Mouse (Mus musculus) 3134 (cell line): ENCODE data around the gene Zfyve27.

Experiments used
- DNase-seq: peaks from one replicate; pipeline ENCODE4 v3.0.0-alpha.2; 2011; ENCODE audit warnings: low spot score; ENCODE audit not compliant: insufficient read length; ENCODE audit errors: extremely low read depth

The Zfyve27 gene

DNA sequence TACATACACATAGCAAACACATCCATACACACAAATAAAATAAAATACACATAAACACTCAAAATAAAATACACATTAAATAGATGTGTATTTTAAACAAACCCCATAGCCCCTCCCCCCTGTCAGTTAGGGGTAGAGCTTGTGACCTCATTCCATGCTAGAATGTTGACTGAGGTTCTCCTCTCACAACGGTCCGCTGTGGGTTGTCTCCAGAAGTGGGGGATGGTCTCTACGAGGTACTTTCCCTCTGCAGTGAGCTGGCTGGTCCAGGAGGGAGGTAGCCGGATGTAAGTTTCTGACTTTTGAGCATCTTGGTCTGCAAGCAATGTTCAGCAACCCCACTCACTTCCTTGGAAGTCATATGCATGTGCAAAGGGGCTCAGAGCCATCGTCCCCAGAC, at the start of gene Zfyve27:
Zfyve27 (plus strand) TSS at position 188 of the 400 bp plus-strand sequence.
- no peak for DNase-seq

- DNase-seq: no peak
Observed at GRCm38 (mm10) chr19:42115783-42116335, 47.9 kb upstream of the Zfyve27 start.

- no peak for DNase-seq
Observed at GRCm38 (mm10) chr19:42118142-42118541, 45.6 kb upstream of the Zfyve27 start.

DNA sequence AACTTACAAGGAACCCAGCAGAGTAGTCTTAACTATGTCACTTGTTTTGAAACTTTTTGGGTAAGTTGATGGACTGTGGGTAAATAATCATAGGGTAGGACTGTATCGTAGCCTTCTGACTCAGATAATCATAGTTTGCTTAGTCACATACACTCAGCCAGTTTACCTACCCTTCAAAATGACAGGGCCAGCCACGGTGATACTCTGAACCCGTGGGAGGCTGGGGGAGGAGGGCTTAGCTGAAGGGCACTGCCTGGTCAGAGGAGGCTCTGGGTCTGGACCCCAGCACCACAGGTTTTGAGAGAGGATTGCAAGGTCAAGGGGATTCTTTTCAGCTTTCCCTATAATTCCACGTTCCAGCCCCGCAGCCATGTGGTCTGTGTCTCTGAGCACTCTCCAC, 45.2 kb upstream of the Zfyve27 start:
- no peak for DNase-seq

GRCm38 (mm10) chr19:42120451-42120850, 43.3 kb upstream of the Zfyve27 start:
- no peak for DNase-seq

GRCm38 (mm10) chr19:42124684-42125083, 39.1 kb upstream of the Zfyve27 start:
- DNase-seq: no peak

DNA sequence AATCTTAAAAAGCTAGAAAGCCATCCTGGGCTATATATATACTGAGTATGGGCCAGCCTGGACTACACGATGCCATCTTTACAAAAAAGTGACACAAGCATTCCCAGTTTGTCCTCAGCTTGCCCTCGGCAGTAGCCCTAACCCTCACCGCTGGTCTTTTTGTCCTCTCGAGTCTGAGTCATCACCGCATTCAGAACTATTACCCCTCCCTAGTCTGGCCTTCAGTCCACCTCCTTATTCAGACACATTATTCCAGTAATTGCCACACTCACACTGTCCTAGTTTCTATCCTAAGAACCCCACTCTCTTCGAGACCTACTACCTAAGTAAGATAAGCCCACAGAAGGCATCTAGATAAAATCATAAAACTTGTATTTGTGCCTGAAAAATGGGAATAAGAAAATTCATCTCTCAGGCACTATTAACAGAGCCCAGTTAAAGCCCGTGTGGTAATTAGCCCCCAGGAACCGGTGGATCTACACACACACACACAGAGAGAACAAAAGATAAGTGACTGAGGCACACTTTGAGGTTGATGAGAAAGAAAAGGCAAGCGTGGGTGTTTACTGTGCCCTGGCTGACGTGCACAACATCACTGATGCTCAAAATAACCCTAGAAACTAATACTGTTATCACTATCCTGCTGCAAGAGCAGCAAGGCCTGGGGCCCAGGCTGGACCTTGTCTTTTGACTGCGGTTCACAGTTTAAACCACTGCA, 38.1 kb upstream of the Zfyve27 start:
- DNase-seq: no peak

DNA sequence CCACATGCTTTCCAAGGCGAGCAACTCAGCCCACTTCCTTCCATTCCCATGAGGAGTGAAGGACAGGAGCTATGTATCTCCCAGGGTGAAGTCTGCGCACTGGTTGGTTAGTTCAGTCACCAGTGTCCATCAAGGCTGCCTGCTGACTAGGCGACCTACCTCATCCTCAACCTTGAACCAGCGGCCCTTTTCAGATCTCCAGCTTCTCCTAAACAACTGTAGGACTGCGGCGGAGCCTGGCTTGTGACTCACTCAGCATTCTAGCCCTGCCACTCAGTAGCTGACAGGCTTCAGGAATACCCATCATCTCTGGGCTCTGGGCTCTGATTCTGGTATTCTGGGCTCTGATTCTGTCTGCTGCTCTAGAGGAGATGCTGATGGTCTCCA, 37.5 kb upstream of the Zfyve27 start:
- DNase-seq: peak; percentile 47

DNA sequence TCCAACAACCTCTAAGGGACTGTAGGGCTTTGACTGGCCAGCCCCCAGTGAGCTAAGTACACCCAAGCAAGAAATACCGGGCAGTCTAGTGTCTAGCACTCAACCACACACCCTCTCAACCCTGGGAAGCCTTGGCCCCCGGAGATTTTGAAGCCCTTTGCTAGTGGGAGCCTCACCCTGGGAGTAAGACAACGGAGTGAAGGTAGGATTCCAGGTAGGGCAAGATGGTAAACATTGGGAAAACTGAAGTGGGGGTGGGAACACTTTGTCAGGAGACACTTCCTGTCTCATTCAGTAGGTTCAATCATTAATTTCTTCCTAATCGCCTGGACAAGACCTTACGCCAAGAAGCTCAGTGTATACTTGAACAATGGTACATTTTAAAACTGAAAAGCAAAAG, 36.7 kb upstream of the Zfyve27 start:
- DNase-seq: no peak

DNA sequence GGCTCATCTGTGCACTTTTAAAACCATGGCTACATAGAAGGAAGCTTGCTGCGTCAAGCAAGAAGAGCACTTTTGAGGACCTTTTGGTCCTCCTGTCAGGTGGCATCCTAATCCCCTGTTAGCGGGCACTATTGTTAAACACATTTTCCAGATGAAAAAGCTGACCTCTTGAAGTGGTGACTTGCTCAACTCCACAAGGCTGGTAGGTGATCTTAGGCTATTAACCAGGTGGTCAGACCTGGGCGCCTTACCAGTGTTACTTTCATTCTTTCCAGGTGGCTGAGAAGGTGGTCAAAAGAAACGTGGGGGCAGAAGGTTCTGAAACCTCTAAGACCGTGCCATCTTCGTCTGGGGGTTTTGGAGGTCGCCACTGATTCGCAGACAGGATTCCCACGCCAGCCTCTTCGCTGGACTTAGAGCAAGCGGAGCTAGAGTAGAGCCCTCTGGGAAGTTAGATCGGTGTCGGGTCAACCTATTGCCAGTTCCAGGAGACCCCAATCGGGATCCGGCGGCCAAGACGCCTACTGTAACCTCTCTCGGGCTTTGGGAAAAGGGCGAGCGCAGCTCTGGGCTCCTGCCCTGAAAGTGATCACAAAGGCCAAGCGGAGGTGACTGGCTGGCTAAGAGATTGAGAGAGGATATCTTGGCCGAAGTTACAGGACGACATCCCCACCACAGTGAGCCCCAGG, 35.6 kb upstream of the Zfyve27 start:
- DNase-seq: no peak

- DNase-seq: peak; percentile 100
Observed at GRCm38 (mm10) chr19:42128787-42129508, 34.8 kb upstream of the Zfyve27 start, which contains the start of gene Avpi1. Avpi1 (minus strand) TSS chr19:42129059.

DNA sequence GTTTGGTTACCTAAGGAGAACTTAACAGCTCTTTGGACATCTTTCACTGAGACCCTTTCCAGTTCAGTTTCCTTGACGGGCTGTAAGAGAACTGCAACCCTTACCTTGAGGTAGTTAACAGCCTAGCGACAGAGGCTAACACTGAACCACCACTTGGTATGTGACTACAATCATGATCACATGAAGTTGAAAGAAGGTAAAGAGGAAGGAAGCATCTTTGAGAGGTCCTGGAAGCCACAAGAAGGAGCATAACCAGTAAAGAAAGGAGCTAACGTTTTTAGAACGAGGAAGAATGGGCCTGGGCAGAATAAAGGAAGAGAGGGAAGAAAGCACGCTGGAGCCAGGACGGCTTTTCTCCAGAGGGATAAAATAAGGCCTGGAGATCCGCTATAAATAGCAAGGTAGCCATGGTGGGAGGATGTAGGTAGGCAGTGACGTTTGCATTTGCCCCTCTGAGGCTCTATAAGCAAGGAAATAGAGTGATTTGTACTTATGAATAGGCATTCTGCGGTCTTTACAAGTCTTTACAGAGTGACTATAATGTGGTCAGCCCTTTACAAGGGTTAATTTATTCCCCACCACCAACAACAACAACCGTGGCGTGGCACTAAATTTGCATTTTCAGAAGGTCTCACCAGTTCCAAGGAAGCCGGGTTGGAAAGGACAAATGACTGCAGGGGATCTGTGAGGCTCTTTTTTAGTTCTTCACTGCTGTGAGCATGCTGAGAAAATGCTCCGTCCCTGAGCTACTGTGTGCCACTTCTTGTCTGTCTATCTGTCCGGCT, 34.0 kb upstream of the Zfyve27 start:
- DNase-seq: no peak

- DNase-seq: no peak
Observed at GRCm38 (mm10) chr19:42130294-42130606, 33.5 kb upstream of the Zfyve27 start.

- peak; percentile 74 for DNase-seq
Observed at GRCm38 (mm10) chr19:42131101-42131500, 32.6 kb upstream of the Zfyve27 start.

DNA sequence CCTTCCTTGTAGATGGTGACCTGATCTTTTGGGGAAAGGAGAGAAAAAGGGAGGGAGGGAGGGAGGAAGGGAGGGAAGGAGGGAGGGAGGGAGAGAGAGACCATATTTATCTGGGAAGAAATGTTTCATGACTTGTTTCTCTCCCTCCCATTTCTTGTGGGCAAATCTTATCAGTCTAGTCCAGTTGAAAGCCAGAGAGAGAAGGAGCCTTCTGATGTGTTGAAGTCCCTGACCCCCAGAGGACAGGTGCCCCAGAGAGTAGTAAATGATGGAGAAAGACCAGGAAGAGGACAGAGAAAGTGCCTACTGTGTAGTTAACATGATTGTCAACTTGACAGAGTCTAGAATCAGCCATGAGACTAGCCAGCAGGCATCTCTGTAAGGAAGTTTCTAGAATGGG, 28.7 kb upstream of the Zfyve27 start:
- no peak for DNase-seq

DNA sequence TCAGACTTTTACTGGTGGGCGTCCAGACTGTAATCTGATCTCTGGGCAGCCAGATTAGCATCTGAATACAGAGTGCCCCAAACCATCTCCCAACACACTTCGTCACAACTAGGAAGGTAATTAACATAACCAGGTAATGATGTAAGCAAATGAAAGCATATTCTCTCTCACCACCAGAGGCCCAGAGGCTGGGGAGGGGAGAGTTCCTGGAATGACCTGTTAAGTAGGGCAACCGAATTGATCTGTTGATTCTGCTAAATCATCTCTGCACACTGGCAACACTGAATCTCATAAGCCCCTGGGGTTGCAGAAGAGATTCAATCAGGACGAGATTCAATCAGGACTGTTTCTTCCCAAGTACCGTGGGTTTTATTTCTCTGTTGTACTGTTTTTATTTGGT, 27.6 kb upstream of the Zfyve27 start:
- DNase-seq: no peak

DNA sequence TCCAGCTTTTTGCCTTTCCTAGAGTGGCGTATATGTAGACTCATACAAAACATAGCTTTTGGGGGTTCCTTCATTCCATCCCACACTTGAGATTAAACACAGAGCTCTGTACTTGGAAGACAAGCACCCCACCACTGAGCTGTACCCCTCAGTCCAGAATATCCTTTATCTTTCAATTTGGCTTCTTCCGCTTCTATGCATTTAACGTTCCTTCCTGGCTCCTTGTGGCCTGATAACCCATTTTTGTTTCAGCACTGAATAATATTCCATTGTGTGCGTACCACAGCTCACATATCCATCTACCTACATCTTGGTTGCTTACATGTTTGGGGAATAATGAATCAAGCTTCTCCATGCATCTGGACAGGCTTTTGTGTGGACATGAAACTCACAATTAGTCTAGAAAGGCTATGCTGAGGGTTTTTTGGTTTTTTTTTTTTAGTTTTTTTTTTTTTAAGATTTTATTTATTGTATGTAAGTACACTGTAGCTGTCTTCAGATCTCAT, 26.5 kb upstream of the Zfyve27 start:
- DNase-seq: no peak

DNA sequence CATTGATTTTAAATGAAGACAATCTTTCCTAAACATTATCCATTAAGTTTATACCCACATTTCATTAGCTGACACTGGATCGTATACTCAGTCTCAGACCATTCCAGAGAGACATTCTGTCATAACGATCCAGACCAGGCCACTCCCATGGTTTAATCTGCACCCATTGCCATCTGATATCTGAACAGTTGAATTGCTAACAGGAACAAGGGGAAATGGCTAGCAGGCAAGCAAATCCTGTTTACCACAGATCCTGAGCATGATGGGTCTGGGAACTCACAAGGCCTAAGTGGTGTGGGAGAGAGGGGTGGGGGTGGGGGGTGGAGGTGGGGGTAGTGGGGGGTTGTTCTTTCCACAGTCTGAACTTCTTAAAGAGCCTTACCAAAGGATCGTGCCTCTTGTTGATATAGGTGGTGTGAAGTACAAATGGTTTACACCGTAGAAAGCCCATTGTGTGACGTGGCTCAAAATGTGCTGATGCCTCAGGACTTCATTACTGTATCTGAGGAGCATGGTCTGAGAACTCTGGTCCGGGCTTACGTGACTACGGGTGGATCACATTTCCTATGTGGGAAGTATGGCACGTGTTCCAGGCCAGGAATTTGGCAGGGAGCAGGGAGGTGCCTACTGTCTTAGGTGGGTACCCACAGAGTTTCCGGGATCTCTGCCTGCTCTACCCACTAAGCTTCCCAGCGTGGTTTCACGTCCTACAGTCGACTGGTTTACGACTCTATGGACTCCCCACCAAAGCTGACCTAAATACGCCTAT, 25.1 kb upstream of the Zfyve27 start:
- no peak for DNase-seq

GRCm38 (mm10) chr19:42139724-42140517, 23.8 kb upstream of the Zfyve27 start:
- no peak for DNase-seq
